Mouse (Mus musculus): ENCODE measurements around the gene Acadm.

DNA sequence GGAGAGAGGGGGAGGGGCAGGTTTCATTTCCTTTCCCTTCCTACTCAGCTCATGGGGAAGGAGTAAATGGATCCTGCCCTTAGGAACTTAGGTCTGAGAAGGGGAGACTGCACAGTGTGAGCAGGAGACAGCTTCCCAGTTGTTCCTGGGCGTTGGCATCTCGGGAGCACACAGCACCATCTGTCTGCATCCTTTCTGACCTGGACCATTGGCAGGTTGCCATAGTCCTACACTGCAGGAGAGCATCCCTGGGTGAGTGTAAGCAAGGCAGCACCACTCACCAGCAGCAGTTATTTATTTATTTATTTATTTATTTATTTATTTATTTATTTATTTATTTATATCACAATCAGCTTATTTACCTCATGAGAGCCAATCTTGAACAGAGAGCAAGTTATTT lies 16.5 kb upstream of the Acadm start:
- TF ChIP-seq POLR2A (IDR thresholded peaks at IDR 0.05; ENCODE audit: low read depth, low read length): no peak
- no peak for TF ChIP-seq CTCF (conservative IDR thresholded peaks at IDR 0.05; ENCODE audit: insufficient read depth, insufficient read length, low read depth, low read length)

Measured in kidney, adult 2 months (tissue).